Mouse (Mus musculus): ENCODE results near the gene Tlcd1. TPM values are rescaled to one million over a fixed set of nuclear protein-coding genes. Genes with fewer than 3 reads are reported as not detected.
A peak's percentile ranks its signal among the peaks of the same experiment; 100 is the strongest.
"Not testable (repeated sequence)": the region's sequence is repeated elsewhere in the genome, so short reads cannot be mapped to it uniquely, and the experiment has no call there.

The Tlcd1 gene
- 9.4 and 10.2 TPM in 2 replicates for polyA plus RNA-seq (2016; fragmentation: Nextera tagmentation; extraction: Ambion mirVana)

- WGBS = under 1% methylated on average over 32 of the region's 32 CpGs
- no peaks in the 10 kb centered on the region for H3K9me3 ChIP-seq (replicated peaks)
- peaks cover 22% of the 10 kb centered on the region for H3K36me3 ChIP-seq
- peak within 1 kb of the TSS; percentile 53 for H3K4me3 ChIP-seq
- no peaks in the 10 kb centered on the region for H3K27me3 ChIP-seq
- peak within 1 kb of the TSS; percentile 90 for H3K4me2 ChIP-seq (replicated peaks)
- H3K4me1 ChIP-seq = peaks cover 42% of the 10 kb centered on the region
- H3K27ac ChIP-seq = peak within 1 kb of the TSS; percentile 70
- peak within 1 kb of the TSS; percentile 56 for H3K9ac ChIP-seq
- ATAC-seq (ENCODE audit: low FRiP score) = peak; percentile 66
Measured at GRCm38 (mm10) chr11:78176402-78176862, at the start of gene Tlcd1, which contains the start of gene Nek8. TSS of gene Tlcd1 (plus strand) at chr11:78176711. TSS of gene Nek8 (minus strand) at chr11:78176675.

GRCm38 (mm10) chr11:78126739-78127138, 49.8 kb upstream of the Tlcd1 start:
- Histone ChIP-seq H3K4me3 (no peak overlapping the region), H3K9me3 (replicated peaks) (no peaks in the 10 kb centered on the region), H3K36me3 (no peaks in the 10 kb centered on the region), H3K27me3 (no peaks in the 10 kb centered on the region), H3K9ac (no peak overlapping the region), H3K4me2 (replicated peaks) (no peak overlapping the region), H3K27ac (no peak overlapping the region), H3K4me1 (peaks cover 10% of the 10 kb centered on the region; the same call in 1 of the 2 replicates)
- no peak for ATAC-seq (ENCODE audit: low FRiP score)
- 90% methylated on average over 4 of the region's 4 CpGs for WGBS

DNA sequence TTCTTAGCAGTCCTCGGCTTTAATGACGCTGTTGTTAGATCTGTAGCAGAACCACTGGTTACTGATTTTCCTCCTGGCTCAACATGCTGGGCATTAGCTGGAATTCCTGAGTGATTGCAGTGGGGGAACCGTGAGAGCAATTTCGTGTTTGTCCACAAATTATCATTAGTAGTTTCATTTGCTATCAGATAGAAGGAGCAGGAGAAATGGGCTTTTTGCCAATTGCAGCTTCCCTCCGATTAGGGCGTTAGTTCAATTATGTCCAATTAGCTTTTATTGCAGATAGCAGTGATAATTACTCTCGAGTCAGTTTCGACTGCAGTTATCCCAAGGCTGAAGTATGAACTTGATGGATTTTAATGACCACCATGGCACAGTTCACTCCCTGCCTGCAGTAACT, 47.1 kb upstream of the Tlcd1 start:
- H3K9ac ChIP-seq = no peak overlapping the region
- H3K4me1 ChIP-seq = peaks cover 10% of the 10 kb centered on the region; the same call in 1 of the 2 replicates
- WGBS = 84% methylated on average over 8 of the region's 8 CpGs
- H3K27ac ChIP-seq = no peak overlapping the region
- ATAC-seq (ENCODE audit: low FRiP score) = no peak
- H3K4me2 ChIP-seq (replicated peaks) = no peak overlapping the region
- H3K27me3 ChIP-seq = no peaks in the 10 kb centered on the region
- no peaks in the 10 kb centered on the region for H3K9me3 ChIP-seq (replicated peaks)
- H3K36me3 ChIP-seq = no peaks in the 10 kb centered on the region
- H3K4me3 ChIP-seq = no peak overlapping the region

DNA sequence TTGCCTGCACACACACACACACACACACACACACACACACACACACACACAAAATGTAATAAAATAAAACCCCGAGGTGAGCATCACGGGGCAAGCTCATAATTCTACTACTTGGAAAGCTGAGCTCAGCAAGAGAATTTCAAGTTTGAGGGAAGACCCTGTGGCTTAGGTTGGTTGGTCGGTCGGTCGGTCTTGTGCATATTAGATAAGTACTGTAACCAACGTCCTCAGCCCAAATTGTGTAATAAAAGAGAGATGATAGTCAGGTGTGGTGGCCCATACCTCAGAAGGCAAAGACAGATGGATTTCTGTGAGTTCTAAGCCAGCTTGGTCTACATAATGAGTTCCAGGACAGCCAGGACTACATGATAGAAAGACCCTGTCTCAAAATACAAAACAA, 42.6 kb upstream of the Tlcd1 start:
- Histone ChIP-seq H3K4me3 (no peak overlapping the region), H3K9me3 (replicated peaks) (no peaks in the 10 kb centered on the region), H3K4me1 (no peaks in the 10 kb centered on the region), H3K27me3 (no peaks in the 10 kb centered on the region), H3K9ac (no peak overlapping the region), H3K36me3 (no peaks in the 10 kb centered on the region), H3K4me2 (replicated peaks) (no peak overlapping the region), H3K27ac (no peak overlapping the region)
- WGBS = 94% methylated on average over 6 of the region's 6 CpGs
- no peak for ATAC-seq (ENCODE audit: low FRiP score)

GRCm38 (mm10) chr11:78134344-78134743, 42.2 kb upstream of the Tlcd1 start:
- H3K27me3 ChIP-seq = no peaks in the 10 kb centered on the region
- H3K27ac ChIP-seq = no peak overlapping the region
- no peak overlapping the region for H3K4me2 ChIP-seq (replicated peaks)
- no peak overlapping the region for H3K9ac ChIP-seq
- 90% methylated on average over 3 of the region's 3 CpGs for WGBS
- no peak for ATAC-seq (ENCODE audit: low FRiP score)
- no peaks in the 10 kb centered on the region for H3K4me1 ChIP-seq
- no peaks in the 10 kb centered on the region for H3K9me3 ChIP-seq (replicated peaks)
- H3K4me3 ChIP-seq = no peak overlapping the region
- no peaks in the 10 kb centered on the region for H3K36me3 ChIP-seq

DNA sequence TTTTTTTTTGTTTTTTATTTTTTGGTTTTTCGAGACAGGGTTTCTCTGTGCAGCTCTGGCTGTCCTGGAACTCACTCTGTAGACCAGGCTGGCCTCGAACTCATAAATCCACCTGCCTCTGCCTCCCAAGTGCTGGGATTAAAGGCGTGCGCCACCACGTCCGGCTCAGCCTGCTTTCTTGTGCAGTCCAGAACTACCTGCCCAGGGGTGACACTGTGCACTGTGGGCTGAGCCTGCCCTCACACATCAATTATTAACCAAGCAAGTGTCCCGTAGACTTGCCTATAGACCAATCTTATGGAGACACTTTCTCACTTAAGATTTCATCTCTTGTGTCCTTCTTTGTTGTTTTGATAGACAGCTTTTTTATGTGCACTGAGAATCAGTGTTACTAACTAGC, 41.2 kb upstream of the Tlcd1 start:
- not testable (repeated sequence) for H3K36me3 ChIP-seq; H3K4me3 ChIP-seq; H3K4me1 ChIP-seq; H3K27me3 ChIP-seq; ATAC-seq (ENCODE audit: low FRiP score); H3K27ac ChIP-seq; H3K9ac ChIP-seq; H3K9me3 ChIP-seq (replicated peaks); H3K4me2 ChIP-seq (replicated peaks)
- WGBS = 90% methylated on average over 7 of the region's 7 CpGs

GRCm38 (mm10) chr11:78136132-78136531, 40.4 kb upstream of the Tlcd1 start:
- Histone ChIP-seq H3K36me3 (no peaks in the 10 kb centered on the region), H3K9me3 (replicated peaks) (no peaks in the 10 kb centered on the region), H3K4me1 (no peaks in the 10 kb centered on the region), H3K4me2 (replicated peaks) (no peak overlapping the region), H3K9ac (no peak overlapping the region), H3K27ac (no peak overlapping the region), H3K4me3 (no peak overlapping the region), H3K27me3 (no peaks in the 10 kb centered on the region)
- 100% methylated on average over 1 of the region's 1 CpGs for WGBS
- no peak for ATAC-seq (ENCODE audit: low FRiP score)

DNA sequence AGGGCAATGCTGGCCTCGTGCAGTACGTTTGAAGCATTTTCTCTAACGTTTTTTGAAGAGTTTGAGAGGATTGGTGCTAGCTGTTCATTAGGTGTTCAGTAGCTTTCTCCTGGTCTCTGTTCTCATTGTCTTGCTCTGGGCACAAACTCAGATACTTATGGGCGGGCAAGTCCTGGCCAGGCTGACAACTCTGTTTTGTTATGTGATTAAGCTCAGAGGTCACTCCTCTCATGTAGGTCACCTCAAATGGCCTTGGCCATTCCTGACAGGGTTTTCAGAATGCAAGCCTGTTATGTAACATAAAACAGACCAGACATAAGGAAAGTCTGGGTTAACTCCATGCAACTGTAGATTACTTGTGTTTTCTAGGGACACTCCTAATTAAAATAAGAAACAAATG, 38.9 kb upstream of the Tlcd1 start:
- WGBS = 84% methylated on average over 4 of the region's 4 CpGs
- Histone ChIP-seq H3K4me3 (no peak overlapping the region), H3K4me1 (no peaks in the 10 kb centered on the region), H3K36me3 (no peaks in the 10 kb centered on the region), H3K4me2 (replicated peaks) (no peak overlapping the region), H3K27me3 (no peaks in the 10 kb centered on the region), H3K27ac (no peak overlapping the region), H3K9me3 (replicated peaks) (no peaks in the 10 kb centered on the region), H3K9ac (no peak overlapping the region)
- no peak for ATAC-seq (ENCODE audit: low FRiP score)

GRCm38 (mm10) chr11:78138023-78138422, 38.5 kb upstream of the Tlcd1 start:
- peaks cover 2% of the 10 kb centered on the region for H3K36me3 ChIP-seq
- H3K9me3 ChIP-seq (replicated peaks) = no peaks in the 10 kb centered on the region
- H3K4me1 ChIP-seq = no peaks in the 10 kb centered on the region; the same call in 1 of the 2 replicates
- no peak overlapping the region for H3K4me3 ChIP-seq
- ATAC-seq (ENCODE audit: low FRiP score) = no peak
- no peak overlapping the region for H3K9ac ChIP-seq
- no peak overlapping the region for H3K4me2 ChIP-seq (replicated peaks)
- no peaks in the 10 kb centered on the region for H3K27me3 ChIP-seq
- 89% methylated on average over 3 of the region's 3 CpGs for WGBS
- H3K27ac ChIP-seq = no peak overlapping the region

GRCm38 (mm10) chr11:78140665-78141064, 35.8 kb upstream of the Tlcd1 start:
- 87% methylated on average over 5 of the region's 5 CpGs for WGBS
- ATAC-seq (ENCODE audit: low FRiP score) = no peak
- no peaks in the 10 kb centered on the region for H3K9me3 ChIP-seq (replicated peaks)
- no peak overlapping the region for H3K4me3 ChIP-seq
- H3K27me3 ChIP-seq = no peaks in the 10 kb centered on the region
- H3K36me3 ChIP-seq = peaks cover 27% of the 10 kb centered on the region
- H3K4me2 ChIP-seq (replicated peaks) = no peak overlapping the region
- no peaks in the 10 kb centered on the region; the same call in 1 of the 2 replicates for H3K4me1 ChIP-seq
- H3K9ac ChIP-seq = no peak overlapping the region
- no peak overlapping the region for H3K27ac ChIP-seq

- Histone ChIP-seq H3K4me3 (no peak overlapping the region), H3K4me2 (replicated peaks) (no peak overlapping the region), H3K9me3 (replicated peaks) (no peaks in the 10 kb centered on the region), H3K4me1 (no peaks in the 10 kb centered on the region; the same call in 1 of the 2 replicates), H3K27me3 (no peaks in the 10 kb centered on the region), H3K27ac (no peak overlapping the region), H3K36me3 (peaks cover 42% of the 10 kb centered on the region), H3K9ac (no peak overlapping the region)
- 76% methylated on average over 2 of the region's 2 CpGs for WGBS
- ATAC-seq (ENCODE audit: low FRiP score) = no peak
Measured at GRCm38 (mm10) chr11:78143520-78143919, 33.0 kb upstream of the Tlcd1 start.

DNA sequence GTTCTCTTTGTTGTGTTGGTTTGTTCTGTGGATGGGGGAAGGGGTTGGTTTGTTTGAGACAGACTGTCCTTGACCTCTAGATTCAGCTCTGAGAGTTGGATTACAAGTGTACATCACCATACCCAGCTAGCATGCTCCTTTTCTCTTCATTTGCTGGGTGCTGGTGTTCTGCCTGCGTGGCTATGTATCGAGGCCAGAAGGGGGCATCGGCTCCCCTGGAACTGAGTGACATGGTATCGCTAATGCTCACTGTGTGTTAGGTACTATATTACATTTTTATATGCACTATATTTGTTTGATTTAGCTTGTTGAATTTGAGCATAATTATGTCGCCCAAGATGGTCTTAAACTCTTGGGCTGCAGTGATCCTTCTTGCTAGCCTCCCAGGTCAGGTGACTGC, 30.3 kb upstream of the Tlcd1 start:
- no peaks in the 10 kb centered on the region for H3K27me3 ChIP-seq
- no peak overlapping the region for H3K9ac ChIP-seq
- no peaks in the 10 kb centered on the region; the same call in 1 of the 2 replicates for H3K4me1 ChIP-seq
- no peak overlapping the region for H3K27ac ChIP-seq
- no peak overlapping the region for H3K4me3 ChIP-seq
- no peaks in the 10 kb centered on the region for H3K9me3 ChIP-seq (replicated peaks)
- peaks cover 63% of the 10 kb centered on the region for H3K36me3 ChIP-seq
- ATAC-seq (ENCODE audit: low FRiP score) = no peak
- 91% methylated on average over 5 of the region's 5 CpGs for WGBS
- no peak overlapping the region for H3K4me2 ChIP-seq (replicated peaks)

GRCm38 (mm10) chr11:78146707-78147543, 29.6 kb upstream of the Tlcd1 start:
- Histone ChIP-seq H3K9ac (no peak overlapping the region), H3K36me3 (peaks cover 65% of the 10 kb centered on the region), H3K4me2 (replicated peaks) (no peak overlapping the region), H3K9me3 (replicated peaks) (no peaks in the 10 kb centered on the region), H3K4me1 (peaks cover 1% of the 10 kb centered on the region; the same call in 1 of the 2 replicates), H3K27ac (no peak overlapping the region), H3K4me3 (no peak overlapping the region), H3K27me3 (no peaks in the 10 kb centered on the region)
- no peak for ATAC-seq (ENCODE audit: low FRiP score)
- WGBS = 93% methylated on average over 6 of the region's 6 CpGs
